Mouse (Mus musculus): ENCODE measurements around the gene Slc9a6. TPM values are rescaled to one million over a fixed set of nuclear protein-coding genes. Genes with fewer than 3 reads are reported as not detected.

The Slc9a6 gene
- 54.3 TPM for polyA plus RNA-seq (2014; fragmentation: Illumina TruSeq; extraction: RNeasy Lipid Tissue Mini Kit (QIAGEN cat#74804); ENCODE audit: low read depth, low replicate concordance)

GRCm38 (mm10) chrX:56609623-56610317 lies at the start of gene Slc9a6:
TSS of gene Slc9a6 (plus strand) at chrX:56609757.

DNA sequence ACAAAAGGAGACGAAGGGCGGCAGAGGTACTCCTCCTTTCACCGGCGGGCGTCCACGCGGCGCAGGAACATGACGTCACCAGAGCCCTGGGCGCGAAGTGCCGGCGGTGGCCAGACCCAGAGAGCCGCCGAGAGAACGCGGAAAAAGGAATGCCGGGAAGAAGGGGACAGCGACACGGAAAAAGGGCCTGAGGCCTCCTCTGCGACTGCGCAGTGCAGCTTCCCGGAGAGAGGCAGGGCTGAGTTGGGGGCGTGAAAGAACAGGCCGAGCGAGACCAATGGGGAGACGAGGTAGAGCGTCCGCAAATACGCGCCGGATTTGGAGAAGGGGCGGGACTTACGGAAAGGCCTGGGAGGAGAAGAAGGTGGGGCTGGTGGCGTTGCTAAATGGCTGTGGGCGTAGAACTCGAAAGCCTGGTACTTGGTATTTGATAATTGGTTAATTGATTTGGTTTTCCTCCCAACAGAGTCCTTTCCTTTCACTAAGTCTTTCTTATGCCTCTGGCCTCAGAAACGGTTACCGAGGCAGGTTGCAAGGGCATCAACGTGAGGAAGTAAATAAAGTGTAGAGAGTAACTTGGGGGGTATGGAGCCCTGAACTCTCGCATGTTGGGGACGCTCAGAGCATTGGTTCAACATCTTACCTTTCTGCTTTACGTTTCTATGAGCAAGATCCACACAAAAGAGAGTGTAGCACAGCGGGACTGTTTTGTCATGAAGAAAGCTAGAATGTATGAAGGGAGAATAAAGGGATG lies 11.5 kb upstream of the Slc9a6 start, which contains the start of gene Mmgt1:
Gene Mmgt1, minus strand, starts transcription at position 183 of the 754 bp plus-strand sequence.

Other genes starting within 250 kb of the Slc9a6 start
- gene Smim10l2a, start 235.2 kb upstream of the Slc9a6 start, polyA plus RNA-seq (2014; fragmentation: Illumina TruSeq; extraction: RNeasy Lipid Tissue Mini Kit (QIAGEN cat#74804); ENCODE audit: low read depth, low replicate concordance), result 6.0 TPM
- gene Gm2174, start 161.8 kb upstream of the Slc9a6 start, polyA plus RNA-seq (2014; fragmentation: Illumina TruSeq; extraction: RNeasy Lipid Tissue Mini Kit (QIAGEN cat#74804); ENCODE audit: low read depth, low replicate concordance), result not detected
- gene Ints6l, start 154.9 kb upstream of the Slc9a6 start, polyA plus RNA-seq (2014; fragmentation: Illumina TruSeq; extraction: RNeasy Lipid Tissue Mini Kit (QIAGEN cat#74804); ENCODE audit: low read depth, low replicate concordance), result 38.0 TPM
- not detected for gene Gm10477, start 85.0 kb upstream of the Slc9a6 start, polyA plus RNA-seq (2014; fragmentation: Illumina TruSeq; extraction: RNeasy Lipid Tissue Mini Kit (QIAGEN cat#74804); ENCODE audit: low read depth, low replicate concordance)
- gene Gm648, start 60.2 kb upstream of the Slc9a6 start, polyA plus RNA-seq (2014; fragmentation: Illumina TruSeq; extraction: RNeasy Lipid Tissue Mini Kit (QIAGEN cat#74804); ENCODE audit: low read depth, low replicate concordance), result 0.42 TPM
- 22.4 TPM for gene Mmgt1, start 11.7 kb upstream of the Slc9a6 start, polyA plus RNA-seq (2014; fragmentation: Illumina TruSeq; extraction: RNeasy Lipid Tissue Mini Kit (QIAGEN cat#74804); ENCODE audit: low read depth, low replicate concordance)
- gene Fhl1, start 122.0 kb downstream of the Slc9a6 start, polyA plus RNA-seq (2014; fragmentation: Illumina TruSeq; extraction: RNeasy Lipid Tissue Mini Kit (QIAGEN cat#74804); ENCODE audit: low read depth, low replicate concordance), result 209 TPM
- 2.7 TPM for gene Map7d3, start 212.6 kb downstream of the Slc9a6 start, polyA plus RNA-seq (2014; fragmentation: Illumina TruSeq; extraction: RNeasy Lipid Tissue Mini Kit (QIAGEN cat#74804); ENCODE audit: low read depth, low replicate concordance)